Mouse (Mus musculus): ENCODE data around the gene Bard1.

The Bard1 gene

DNA sequence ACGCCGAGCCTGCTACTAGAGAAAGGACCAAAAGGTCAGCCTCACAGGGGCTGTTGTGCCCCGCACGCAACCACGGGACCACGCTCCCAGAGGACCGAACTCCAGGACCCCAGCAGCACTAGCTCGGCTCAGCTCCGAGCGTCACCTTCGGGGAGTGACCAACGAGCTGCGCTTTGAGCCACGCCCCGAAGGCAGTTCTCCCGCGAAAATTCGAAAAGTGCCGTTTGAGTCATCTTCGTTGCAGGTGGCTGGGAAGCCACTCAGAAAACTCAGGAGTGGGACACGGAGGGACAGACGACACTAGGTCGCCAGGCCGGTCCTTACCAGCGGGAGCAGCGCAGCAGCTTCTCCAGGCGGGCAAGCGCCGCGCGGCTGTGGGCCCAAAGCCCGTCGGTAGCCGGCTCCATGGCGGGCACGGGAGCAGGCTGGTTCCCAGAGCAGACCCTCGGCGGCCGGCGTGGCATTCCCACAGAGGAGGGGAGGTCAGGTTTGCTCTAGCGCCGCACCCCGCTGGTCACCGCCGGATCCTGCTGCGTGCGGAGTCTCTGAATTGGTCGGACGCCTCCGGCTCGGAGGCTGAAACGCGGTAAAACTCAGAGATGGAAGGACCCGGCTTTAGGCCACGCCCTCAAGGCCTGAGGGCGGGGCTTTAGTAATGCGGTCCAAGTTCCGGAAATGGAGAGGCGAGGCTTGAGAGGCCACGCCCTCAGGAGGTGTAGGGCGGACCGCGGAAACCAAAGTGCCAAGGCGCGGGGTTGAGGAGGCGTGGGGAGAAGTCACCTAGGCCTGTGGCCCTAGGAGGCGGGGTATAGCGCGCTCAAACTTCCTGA is at the start of gene Bard1:
Gene Bard1 (minus strand): TSS at position 803 of the 830 bp plus-strand sequence.
- DNase-seq (ENCODE audit: low spot score in 2 of 2) = peak; percentile 67 to 76

DNA sequence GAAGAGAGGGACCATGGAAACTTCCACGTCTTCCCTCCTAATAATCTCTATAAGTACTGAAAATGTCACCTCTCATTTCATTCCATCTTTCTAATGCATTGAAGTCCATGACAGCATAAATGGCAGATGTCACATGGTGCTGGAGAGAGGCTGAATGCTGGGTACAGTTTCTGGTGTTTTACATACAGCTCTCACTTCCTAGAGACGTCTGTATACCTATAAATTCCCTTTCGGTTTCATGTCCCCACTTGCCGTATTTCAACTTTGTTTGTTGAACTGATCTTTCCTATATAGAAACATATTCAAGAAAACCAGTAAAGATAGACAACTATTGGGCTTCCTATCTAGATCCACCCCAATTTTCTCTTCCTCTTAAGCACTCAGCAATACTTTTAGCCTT is 24.2 kb upstream of the Bard1 start:
- DNase-seq (ENCODE audit: low spot score in 2 of 2) = no peak

DNA sequence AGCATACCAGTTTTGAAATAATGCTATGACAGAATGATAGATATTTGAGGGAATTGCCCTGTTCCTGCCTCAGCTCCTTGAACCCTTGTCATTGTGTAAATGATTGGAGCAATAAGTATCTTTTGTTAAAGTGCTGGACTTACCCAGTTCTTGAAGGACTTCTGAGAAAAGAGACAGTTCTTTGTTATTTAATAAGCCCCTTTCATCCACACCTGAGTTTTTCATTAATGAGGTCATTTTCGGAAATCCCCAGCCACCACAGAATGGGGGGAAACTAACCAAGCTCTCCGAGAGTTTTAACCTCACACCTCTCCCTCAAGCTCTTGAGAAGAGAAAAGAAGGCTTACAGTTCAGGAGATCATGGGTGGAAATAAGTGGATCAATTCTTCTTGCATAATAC is 15.6 kb upstream of the Bard1 start:
- DNase-seq (ENCODE audit: low spot score in 2 of 2) = no peak

DNA sequence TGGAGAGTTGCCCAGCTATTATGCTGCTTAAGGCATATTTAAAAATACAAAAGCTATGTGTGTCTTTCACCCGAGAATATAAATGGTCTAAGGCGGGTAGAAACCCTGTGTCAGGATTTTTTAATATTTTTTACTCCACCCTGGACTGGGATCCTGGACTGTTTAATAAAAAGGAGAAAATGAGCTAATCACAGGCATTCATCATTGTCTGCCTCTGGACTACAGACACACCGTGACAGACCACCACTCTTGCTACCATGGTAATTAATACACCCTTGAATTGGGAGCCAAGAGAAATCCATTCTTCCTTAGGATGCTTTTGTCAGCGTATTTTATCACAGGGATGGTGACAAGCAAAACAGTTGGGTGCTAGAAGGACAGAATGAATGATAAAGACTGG is 14.3 kb upstream of the Bard1 start:
- no peak for DNase-seq (ENCODE audit: low spot score in 2 of 2)

DNA sequence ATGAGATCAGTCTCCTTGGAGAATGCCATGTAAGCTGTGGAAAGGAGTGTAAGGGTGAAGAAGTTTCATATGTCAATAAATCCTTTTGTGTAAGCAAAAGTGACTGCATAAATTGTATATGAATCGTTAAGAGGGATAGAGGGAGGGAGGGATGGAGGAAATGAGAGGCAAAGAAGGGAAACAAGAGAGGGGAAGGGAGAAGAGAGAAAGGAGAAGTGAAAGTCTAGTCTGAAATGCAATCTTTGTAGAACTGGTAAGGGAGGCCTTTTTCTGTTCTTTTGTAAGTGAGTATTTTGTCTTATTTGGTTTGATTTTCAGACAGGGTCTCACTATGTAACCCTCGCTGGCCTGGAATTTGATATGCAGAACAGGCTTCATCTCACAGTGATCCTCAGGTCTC is 12.8 kb upstream of the Bard1 start:
- no peak for DNase-seq (ENCODE audit: low spot score in 2 of 2)

DNA sequence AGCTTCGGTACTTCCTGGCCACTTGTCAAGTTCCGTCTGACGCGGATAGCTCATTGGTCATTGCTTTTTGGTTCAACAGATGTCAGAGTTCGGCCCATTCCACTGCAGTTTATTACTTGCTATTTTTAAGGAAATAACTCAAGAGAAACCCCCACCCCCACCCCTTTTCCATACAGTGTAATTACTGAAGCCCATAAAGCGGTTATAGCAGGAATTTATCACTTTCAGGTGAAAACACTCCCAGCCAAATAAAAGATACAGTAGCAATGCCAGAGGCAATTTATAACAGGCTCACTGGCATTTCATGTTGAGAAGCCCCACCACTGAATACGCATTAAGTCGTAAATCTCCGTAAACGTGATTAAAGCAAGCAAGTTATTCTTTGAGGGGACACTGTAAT is 6.9 kb upstream of the Bard1 start:
- DNase-seq (ENCODE audit: low spot score in 2 of 2) = no peak

DNA sequence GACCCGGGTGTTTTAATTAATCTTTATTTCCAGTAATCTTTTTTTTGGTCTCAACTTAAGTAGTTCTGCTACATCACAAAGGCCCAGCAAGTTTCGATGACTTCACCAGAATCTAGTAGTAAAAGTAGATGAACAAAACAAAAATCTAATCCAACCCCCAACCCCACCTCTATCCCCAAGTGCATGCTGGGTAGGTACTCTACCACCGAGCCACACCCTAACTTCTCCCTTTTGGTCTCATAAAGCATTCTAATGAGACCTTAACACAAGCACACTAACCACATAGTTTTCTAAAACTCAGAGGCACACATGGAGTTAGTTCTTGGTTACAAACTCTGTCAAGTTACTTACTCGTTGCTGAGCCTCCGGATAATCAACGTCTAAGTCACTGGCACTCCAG is 3.2 kb upstream of the Bard1 start:
- no peak for DNase-seq (ENCODE audit: low spot score in 2 of 2)

DNA sequence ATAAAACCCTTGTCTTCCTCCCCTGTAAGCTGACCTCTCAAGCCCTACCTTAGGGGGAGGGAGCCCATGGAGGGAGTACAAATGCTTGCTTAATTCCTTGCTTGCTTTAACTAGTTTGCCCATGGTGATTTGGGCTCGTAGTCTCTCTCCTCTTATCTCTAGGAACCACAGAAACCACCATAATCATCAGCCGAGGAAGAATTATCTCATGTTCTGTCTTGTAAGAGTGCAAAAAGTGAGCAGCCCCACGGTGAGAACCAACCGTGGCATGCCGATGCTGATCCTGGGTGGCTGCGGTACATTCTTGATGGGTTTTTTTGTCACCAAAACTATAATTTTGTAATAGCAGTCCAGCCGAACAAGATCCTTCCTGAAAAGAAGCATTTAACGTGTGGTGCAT is 2.8 kb upstream of the Bard1 start:
- no peak for DNase-seq (ENCODE audit: low spot score in 2 of 2)

DNA sequence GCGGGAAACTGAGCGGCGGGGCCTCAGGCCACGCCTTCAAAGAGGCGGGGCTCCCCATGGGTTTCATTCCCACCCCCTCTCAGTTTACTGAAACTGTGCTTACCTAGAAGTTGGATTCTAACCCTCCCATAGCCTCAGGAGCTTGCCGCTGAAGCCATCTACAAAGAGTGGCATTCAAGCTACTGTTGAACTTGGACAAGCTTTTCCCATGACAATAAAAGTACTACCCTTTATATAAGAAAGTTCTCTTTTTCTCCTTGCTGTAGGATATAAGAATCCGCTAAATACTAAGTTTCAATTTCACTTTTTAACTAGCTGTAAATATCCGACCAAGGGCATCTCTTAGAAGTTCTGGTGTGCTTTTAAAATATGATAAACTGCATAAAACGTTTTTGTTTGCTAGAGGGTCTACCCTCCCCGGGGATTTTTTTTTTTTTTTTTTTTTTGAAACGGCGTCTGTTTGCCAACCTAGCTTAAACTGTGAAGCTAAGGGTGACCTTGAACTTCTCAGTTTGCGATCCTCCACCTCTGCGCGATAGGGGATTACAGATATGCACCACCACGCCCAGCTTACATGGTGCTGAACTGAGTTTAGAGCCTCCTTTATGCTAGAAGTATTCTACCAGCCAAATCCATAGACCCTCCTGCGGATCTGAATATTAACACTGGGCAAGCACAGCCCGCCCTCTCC is 373 bp upstream of the Bard1 start:
- DNase-seq (ENCODE audit: low spot score in 2 of 2) = no peak

DNA sequence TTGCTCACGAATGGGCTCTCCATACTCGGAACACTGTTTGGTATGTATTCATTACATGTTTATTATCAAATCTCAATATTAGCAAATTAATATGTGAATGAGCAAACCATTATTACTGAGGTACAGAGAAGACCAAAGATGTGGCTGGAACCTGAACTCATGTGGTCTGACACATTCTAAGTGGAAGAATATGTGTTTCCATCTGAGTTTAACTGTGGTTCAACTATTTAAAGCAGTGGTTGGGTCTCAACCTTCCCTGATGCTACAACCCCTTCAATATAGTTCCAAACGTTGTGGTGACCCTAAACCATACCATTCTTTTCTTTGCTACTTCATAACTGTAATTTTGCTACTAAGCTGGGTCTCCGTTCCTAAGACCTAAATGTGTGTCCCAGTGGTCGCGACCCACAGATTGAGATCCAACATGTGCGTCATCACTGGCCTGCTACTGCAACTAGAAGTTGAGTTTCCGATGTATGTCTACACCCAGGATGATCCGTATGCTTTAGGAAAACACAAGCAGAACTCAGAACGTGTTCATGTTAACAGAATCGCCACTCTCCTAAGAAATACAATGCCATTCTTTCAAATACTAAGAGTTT is 1.5 kb downstream of the Bard1 start:
- DNase-seq (ENCODE audit: low spot score in 2 of 2) = no peak

DNA sequence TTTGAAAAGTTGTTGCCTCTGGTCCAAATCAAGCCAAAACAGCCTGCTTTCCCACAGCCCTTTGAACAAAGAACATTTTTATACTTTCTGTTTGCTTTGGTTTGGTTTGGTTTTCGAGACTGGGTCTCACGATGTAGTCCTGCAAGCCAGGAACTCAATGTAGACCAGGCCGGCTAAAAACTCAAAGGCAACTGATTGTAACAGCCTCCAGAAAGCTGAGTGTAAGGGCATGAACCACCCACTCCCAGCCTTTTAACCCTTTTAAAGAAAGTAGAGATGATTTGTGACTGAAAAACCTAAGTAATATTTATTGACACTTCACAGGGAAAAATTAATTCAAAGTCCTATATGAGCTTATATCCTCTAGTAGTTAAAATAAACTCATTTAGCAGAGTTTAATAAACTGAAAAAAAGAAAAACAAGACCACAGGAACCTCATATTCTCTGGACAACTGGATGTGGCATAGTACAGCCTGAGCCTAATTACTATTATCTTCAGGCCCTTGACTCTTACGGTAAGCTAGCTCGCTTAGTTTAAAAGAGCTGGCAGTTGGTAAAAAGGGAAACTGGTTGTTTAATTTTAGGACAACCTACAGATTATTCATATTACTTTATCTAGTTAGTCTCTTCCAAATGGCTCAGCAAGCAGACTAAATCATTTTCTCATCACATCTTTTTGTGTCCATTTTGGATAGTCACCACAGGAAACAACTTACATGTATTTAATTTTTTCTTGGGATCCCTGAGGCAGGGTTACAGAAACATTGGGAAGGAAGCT is 2.2 kb downstream of the Bard1 start:
- DNase-seq (ENCODE audit: low spot score in 2 of 2) = no peak

DNA sequence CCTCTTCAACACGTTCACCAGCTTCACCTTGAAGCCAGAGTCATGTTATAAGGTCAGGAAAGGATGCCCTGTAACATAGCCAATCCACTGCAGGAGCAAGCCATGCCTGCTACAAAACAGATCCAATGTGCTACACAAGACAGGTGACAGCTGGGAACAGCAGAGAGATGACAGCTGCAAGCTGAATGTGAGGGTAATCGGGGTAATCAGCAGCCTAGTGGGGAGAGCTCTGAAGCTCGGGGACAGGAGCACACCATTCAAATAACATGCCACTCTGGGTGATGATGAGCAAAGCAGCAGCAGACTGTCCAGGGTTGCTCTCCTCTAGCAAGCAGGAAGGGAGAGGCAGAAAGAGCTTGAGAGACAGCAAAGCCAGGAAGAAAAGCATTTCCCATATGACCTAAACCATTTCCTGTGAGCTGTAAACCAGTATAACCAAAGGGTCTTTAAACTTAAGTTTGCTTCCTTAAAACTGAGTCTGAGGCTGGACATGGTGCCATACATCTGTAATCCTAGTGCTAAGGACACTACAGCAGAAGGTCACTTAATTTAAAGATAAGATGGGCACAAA is 2.9 kb downstream of the Bard1 start:
- no peak for DNase-seq (ENCODE audit: low spot score in 2 of 2)

DNA sequence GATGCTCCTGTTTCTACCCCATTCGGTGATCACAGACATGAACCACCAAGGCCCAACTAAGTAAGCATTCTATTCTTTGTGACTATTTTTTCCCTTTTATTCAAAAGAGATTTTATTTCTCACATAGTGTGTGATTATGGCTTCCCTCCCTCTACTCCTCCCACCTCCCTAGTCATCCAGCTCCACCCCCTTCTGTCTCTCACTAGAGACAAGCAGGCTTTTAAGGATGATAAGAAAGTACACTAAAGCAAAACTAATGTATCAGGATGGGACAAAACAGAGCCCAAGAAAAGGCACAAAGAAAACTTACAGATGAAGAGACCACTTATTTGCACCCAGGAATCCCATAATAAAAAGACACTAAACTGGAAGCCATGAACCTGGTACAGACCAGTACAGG is 6.9 kb downstream of the Bard1 start:
- DNase-seq (ENCODE audit: low spot score in 2 of 2) = no peak

DNA sequence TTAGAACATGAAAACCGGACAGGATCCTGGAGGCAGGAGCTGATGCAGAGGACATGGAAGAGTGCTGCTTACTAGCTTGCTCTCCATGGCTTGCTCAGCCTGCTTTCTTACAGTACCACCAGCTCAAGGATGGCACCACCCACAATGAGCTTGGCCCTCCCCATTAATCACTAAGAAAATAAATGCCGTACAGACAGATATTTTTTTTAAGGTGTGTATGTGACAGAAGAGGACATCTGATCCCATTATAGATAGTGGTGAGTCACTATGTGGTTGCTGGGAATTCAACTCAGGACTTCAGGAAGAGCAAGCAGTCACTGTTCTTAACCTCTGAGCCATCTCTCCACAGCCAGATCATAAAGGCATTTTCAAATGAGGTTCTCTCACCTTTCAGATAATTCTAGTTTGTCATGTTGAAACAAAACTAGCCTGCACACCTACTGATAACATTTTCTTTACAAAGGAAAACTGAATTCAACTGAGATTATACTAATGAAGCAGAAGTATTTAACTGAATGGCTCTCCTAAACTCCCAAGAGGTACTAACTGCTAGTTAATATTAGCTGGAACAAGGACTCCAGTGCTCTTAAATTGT is 7.6 kb downstream of the Bard1 start:
- DNase-seq (ENCODE audit: low spot score in 2 of 2) = no peak

DNA sequence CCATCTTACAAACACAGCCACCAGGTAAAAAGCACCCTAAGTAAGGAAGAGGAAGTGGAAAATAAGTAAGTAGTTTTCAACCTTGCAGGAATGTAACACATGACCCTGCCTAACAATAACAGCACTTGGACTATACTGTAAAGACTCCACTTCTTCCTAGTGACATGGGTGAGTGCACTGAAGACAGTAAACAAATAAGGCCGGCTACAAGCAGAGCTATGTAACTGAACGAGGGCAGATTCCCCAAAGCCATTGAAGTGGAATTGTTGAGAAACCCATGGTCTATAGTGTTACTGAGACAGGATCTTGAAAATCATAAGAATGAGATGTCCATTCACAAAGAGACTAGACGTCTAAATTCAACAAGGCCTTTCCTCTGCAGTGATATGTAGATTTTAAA is 27.3 kb downstream of the Bard1 start:
- no peak for DNase-seq (ENCODE audit: low spot score in 2 of 2)

DNA sequence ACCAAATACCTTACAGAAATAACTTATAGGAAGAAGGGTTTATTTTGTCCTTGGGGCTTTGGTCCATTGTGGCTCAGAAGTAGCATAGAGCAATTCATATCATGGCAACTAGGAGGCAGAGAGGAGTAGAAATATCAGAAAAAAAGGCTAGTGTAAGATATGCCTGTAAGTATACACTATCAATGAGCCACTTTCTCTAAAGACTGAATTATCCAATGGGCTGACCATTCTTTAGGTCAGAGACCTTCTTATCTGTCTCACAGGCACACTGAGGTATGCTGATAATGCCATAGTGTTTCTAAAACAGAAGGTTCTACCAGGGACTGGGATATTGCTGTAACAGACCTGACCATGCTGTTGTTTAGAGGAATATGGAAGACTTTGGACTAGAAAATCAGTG is 32.2 kb downstream of the Bard1 start:
- DNase-seq (ENCODE audit: low spot score in 2 of 2) = no peak

DNA sequence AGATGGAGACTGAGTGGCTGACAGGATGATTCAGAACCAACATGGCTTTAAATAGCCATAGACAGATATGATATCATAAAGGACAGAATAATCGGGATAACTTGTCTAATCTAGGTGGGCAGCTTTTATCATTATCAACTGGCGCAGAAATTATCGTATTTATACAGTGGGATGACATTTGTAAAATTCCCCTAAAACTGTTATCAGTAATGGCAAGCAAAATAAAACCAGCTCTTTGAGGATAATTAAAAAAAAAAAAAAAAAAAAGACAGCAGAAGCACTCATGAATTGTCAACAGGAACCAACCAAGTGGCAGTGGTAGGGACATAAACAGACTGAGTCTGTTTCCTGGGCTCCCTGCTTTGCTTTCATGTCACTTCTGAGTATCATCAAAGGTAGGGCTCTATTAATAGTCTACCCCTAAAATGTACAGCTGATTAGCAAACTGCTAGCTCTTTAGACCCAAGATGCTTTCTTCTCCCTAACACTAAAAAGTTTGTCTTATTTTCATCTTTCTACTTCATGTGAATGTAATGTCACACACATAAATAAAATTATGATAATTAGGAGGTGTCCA is 34.1 kb downstream of the Bard1 start:
- DNase-seq (ENCODE audit: low spot score in 2 of 2) = no peak

DNA sequence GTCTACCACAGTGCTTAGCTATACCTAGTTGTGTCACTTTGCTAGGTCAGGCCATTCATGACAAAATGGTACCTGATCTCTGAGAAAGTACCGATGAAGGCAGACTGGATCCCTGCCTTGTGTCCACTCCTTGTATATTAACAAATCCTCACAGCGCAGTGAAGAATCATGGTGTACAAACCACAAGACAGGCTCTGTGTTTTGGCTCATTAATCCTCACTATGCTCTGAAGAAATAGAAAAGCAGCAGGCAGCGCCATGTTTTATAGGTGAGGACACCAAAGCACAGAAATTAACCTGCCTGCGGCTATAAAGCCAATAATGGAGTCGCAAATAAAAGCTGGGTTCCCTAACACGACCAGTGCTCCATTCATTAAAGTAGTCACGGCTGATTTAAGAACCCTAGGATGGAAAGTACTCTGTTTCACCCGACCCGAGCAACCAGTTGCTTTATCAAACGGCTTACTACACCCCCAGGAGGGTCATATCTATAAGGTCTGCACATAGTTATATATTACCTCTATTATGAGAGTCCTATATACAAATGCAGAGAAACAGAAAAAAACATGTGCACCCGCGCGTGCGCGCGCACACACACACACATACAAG is 39.0 kb downstream of the Bard1 start:
- no peak for DNase-seq (ENCODE audit: low spot score in 2 of 2)

DNA sequence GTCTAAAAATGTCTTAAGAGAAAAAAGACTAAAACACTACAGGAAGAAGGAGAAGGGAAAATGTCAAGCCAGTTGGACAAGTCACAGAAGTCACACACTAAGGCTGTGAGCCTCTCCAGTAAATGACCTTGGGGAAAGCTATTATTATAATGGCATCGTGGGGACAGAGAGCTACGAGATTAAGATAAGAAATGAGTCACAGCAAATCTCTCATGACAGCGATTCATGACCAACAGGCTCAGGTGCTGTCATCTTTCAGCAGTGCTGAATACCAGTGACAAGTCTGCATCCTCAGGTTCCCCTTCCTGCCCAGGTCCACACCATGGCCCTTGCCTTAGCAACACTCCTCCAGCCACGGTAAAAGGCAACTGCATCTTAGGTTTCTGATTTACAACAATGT is 46.8 kb downstream of the Bard1 start:
- no peak for DNase-seq (ENCODE audit: low spot score in 2 of 2)

DNA sequence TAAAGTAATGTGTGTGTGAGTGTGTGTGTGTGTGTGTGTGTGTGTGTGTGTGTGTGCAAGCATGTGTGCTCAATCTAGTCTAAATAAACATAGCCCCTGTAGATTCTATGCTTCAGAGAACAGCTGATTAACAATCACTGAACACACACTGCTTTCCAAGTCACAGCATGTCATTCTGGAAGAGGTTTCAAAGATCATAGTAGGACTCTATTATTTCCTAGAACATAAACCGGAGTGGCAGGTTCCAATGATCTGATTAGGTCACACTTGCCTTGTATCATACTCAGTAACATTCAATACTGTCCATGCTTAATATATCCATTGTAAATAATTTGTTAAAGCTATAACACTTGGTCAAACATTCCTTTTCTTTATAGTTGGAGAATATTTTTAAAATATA is 47.5 kb downstream of the Bard1 start:
- no peak for DNase-seq (ENCODE audit: low spot score in 2 of 2)

DNA sequence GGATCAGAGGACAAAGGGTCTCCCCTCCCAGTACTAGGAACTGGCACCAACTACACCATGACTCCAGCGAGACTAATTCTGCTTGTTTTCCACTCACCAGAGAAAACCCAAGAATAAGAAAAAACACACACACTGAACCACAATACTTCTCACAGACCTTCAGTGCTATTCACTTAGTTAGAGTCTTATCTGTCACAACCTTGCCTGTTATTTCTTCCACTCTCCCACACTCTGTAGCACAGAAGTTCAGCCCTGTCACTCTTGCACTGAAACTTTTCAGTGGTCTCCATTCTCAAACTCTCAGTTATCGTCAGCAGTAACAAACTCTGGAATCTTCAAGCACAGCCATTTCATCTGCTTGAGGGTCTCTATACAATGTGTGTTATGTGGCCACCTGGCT is 50.2 kb downstream of the Bard1 start:
- DNase-seq (ENCODE audit: low spot score in 2 of 2) = no peak

Measured in right cerebral cortex, adult 2 months (tissue).